ENCODE assay signal across 18 mouse cellular contexts in genomic region chr2:168429598-168429997, GRCm38 (mm10).
DNase-seq lines count a peak whose midpoint lies in the region; ATAC-seq and TF ChIP-seq lines count a peak whose summit lies in the region.
"Had no signal": no experiment of that assay in that cellular context is flagged by ENCODE, and none has a peak within 500 bp of the region (broad histone marks: within the 10 kb centered on the region; RNA-seq: fewer than 3 reads in every experiment).

No protein-coding gene starts in this region.

- peaks cover 4% of the 10 kb centered on the region; the same call in 1 of the 2 replicates for H3K4me1 ChIP-seq in spleen, adult 2 months (ENCODE audit: control insufficient read depth, insufficient read depth, insufficient read length)
- no peaks in the 10 kb centered on the region for H3K4me1 ChIP-seq in forebrain, embryonic 13.5 days
- H3K4me1 ChIP-seq in midbrain, embryonic 14.5 days (ENCODE audit: control insufficient read depth, insufficient read depth, low read length), result no peaks in the 10 kb centered on the region
- H3K4me1 ChIP-seq: liver, embryonic 15.5 days; midbrain, embryonic 12.5 days; neural tube, embryonic 12.5 days had no signal

- H3K27me3 ChIP-seq in spleen, adult 2 months (ENCODE audit: control insufficient read depth, insufficient read depth, low read length), result no peaks in the 10 kb centered on the region
- no peaks in the 10 kb centered on the region for H3K27me3 ChIP-seq in forebrain, embryonic 13.5 days
- no peaks in the 10 kb centered on the region for H3K27me3 ChIP-seq in midbrain, embryonic 14.5 days (ENCODE audit: control insufficient read depth, insufficient read depth, low read length)
- H3K27me3 ChIP-seq: limb, embryonic 13.5 days; liver, embryonic 15.5 days; neural tube, embryonic 12.5 days had no signal

- no peak for TF ChIP-seq CTCF in spleen, adult 2 months (IDR thresholded peaks at IDR 0.05; ENCODE audit: extremely low read depth, insufficient read depth, insufficient read length, insufficient replicate concordance)

- H3K36me3 ChIP-seq in spleen, adult 2 months (ENCODE audit: control insufficient read depth, insufficient read depth, low read length), result no peaks in the 10 kb centered on the region
- H3K36me3 ChIP-seq in forebrain, embryonic 13.5 days (ENCODE audit: poor library complexity, severe bottlenecking), result no peaks in the 10 kb centered on the region
- no peaks in the 10 kb centered on the region for H3K36me3 ChIP-seq in midbrain, embryonic 14.5 days (ENCODE audit: control insufficient read depth, insufficient read depth, low read length)
- H3K36me3 ChIP-seq: limb, embryonic 13.5 days; liver, embryonic 15.5 days; midbrain, embryonic 12.5 days; neural tube, embryonic 12.5 days had no signal

- no peak for TF ChIP-seq POLR2A in spleen, adult 2 months (IDR thresholded peaks at IDR 0.05; ENCODE audit: low read depth, low read length)

- H3K4me2 ChIP-seq in forebrain, embryonic 13.5 days, result no peak overlapping the region
- no peak overlapping the region for H3K4me2 ChIP-seq in midbrain, embryonic 14.5 days (ENCODE audit: low read length)
- H3K4me2 ChIP-seq: limb, embryonic 13.5 days; liver, embryonic 15.5 days; midbrain, embryonic 12.5 days; neural tube, embryonic 12.5 days had no signal

- H3K9me3 ChIP-seq in forebrain, embryonic 13.5 days (replicated peaks), result no peaks in the 10 kb centered on the region; the same call in 1 of the 2 replicates
- H3K9me3 ChIP-seq in midbrain, embryonic 14.5 days (ENCODE audit: control insufficient read depth, low read length), result no peaks in the 10 kb centered on the region
- H3K9me3 ChIP-seq: limb, embryonic 13.5 days; liver, embryonic 15.5 days; midbrain, embryonic 12.5 days; neural tube, embryonic 12.5 days had no signal

- H3K9ac ChIP-seq in forebrain, embryonic 13.5 days, result no peak overlapping the region
- H3K9ac ChIP-seq in midbrain, embryonic 14.5 days (replicated peaks; ENCODE audit: low read length), result no peak overlapping the region
- H3K9ac ChIP-seq: limb, embryonic 13.5 days; liver, embryonic 15.5 days; midbrain, embryonic 12.5 days; neural tube, embryonic 12.5 days had no signal

- peak; percentile 70 for ATAC-seq in neutrophil, adult 5-6 weeks (ENCODE audit: extremely low read depth, insufficient number of reproducible peaks, low FRiP score, poor library complexity, severe bottlenecking)
- ATAC-seq in forebrain, embryonic 13.5 days, result no peak
- no peak for ATAC-seq in midbrain, embryonic 14.5 days (ENCODE audit: low FRiP score, low TSS enrichment)
- ATAC-seq: intestine, embryonic 16.5 days had no signal

- H3K4me3 ChIP-seq in spleen, adult 2 months (ENCODE audit: extremely low read depth, insufficient read depth, insufficient read length), result no peak overlapping the region
- no peak overlapping the region for H3K4me3 ChIP-seq in forebrain, embryonic 13.5 days
- no peak overlapping the region for H3K4me3 ChIP-seq in midbrain, embryonic 14.5 days (replicated peaks; ENCODE audit: low read depth, low read length)
- H3K4me3 ChIP-seq: limb, embryonic 13.5 days; liver, embryonic 15.5 days; midbrain, embryonic 12.5 days; neural tube, embryonic 12.5 days had no signal

- 15% methylated on average over 10 of the region's 10 CpGs for WGBS in spleen, adult 2 months
- WGBS in forebrain, embryonic 13.5 days, result 96% methylated on average over 10 of the region's 10 CpGs
- WGBS in midbrain, embryonic 14.5 days, result 93% methylated on average over 10 of the region's 10 CpGs

- H3K27ac ChIP-seq in spleen, adult 2 months (ENCODE audit: insufficient read depth, low read length), result no peak overlapping the region
- H3K27ac ChIP-seq in forebrain, embryonic 13.5 days, result no peak overlapping the region
- no peak overlapping the region for H3K27ac ChIP-seq in midbrain, embryonic 14.5 days (replicated peaks; ENCODE audit: low read depth, low read length)
- H3K27ac ChIP-seq: limb, embryonic 13.5 days; liver, embryonic 15.5 days; midbrain, embryonic 12.5 days; neural tube, embryonic 12.5 days had no signal

- peak; percentile 25 to 47 for DNase-seq in spleen, adult 2 months (ENCODE audit: low read depth in 1 of 2, low spot score in 2 of 2)
- no peak for DNase-seq in spleen, adult 18-20 months
- peak; percentile 74 for DNase-seq in R1 (ENCODE audit: low read depth, low spot score)
- DNase-seq in induced T-regulatory cell, adult 2 months (ENCODE audit: low read depth), result peak; percentile 74
- DNase-seq in cerebellum, postnatal 36 days, result no peak
- DNase-seq in midbrain, embryonic 14.5 days, result no peak
- DNase-seq: adrenal gland, postnatal 14 days; cerebellum, adult 8-10 months; heart, adult 18-20 months; kidney, postnatal 10 days; thymus, adult 2 months had no signal

Comparison
In these comparisons a context has a peak if more than half of its experiments do, and no peak if none do; other contexts are left out.
1. DNase-seq: peak in spleen, adult 2 months (2 of 2), R1 (single experiment) and induced T-regulatory cell, adult 2 months (single experiment); none in spleen, adult 18-20 months (0 of 2), cerebellum, postnatal 36 days (0 of 2) and midbrain, embryonic 14.5 days (single experiment).